8 mouse cellular contexts compared by ENCODE assay signal in the genomic region with DNA sequence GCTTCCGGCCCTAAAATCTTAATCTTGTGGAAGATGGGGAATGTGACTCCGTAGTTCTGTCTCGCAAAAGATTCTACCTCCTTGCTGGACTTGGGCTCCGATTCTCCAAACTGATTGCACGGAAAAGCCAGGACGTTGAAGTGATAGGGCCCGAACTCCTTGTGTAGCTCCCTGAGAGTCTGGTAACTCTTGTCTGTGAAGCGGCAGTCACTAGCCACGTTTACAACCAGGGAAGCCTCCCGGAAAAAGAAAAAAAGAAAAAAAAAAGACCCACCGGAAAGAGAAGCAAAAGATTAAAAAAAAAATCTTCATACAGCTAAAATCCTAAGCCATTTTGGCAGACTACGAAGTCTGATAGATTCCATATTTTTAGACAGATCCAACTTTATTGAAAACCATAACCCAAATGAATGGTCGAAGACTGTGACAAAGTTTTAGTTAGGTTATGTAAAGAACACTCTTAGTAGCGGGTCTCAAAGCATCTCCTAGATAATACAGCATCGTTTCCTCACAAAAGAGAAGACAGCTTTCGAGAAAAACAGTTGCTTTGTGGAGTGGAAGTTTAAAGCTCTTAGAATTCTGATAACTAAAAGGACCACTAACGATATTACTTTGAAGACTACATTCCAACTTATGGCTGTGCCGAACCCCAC. TPM values are rescaled to one million over a fixed set of nuclear protein-coding genes. Genes with fewer than 3 reads are reported as not detected.
DNase-seq lines count a peak whose midpoint lies in the region; ATAC-seq and TF ChIP-seq lines count a peak whose summit lies in the region.

No protein-coding gene starts in this region.

- no peak for ATAC-seq in kidney, postnatal 0 days (replicated peaks; ENCODE audit: low FRiP score, low read depth)
- ATAC-seq in hindbrain, embryonic 16.5 days = no peak
- ATAC-seq in midbrain, postnatal 0 days (ENCODE audit: low FRiP score) = no peak

- peak overlapping the region; percentile 61 for H3K4me2 ChIP-seq in kidney, postnatal 0 days (ENCODE audit: low read length)
- peak overlapping the region; percentile 57 for H3K4me2 ChIP-seq in hindbrain, embryonic 16.5 days (ENCODE audit: low read length)
- H3K4me2 ChIP-seq in midbrain, postnatal 0 days (ENCODE audit: low read depth, low read length, poor library complexity, severe bottlenecking) = peak overlapping the region; percentile 70

- H3K4me3 ChIP-seq in kidney, postnatal 0 days (replicated peaks; ENCODE audit: low read depth, low read length) = peak overlapping the region; percentile 58
- H3K4me3 ChIP-seq in embryonic facial prominence, embryonic 10.5 days = peak overlapping the region; percentile 69
- peak overlapping the region; percentile 40 for H3K4me3 ChIP-seq in hindbrain, embryonic 16.5 days (ENCODE audit: low read length)
- H3K4me3 ChIP-seq in midbrain, postnatal 0 days (ENCODE audit: low read depth, low read length) = peak overlapping the region; percentile 45

- peaks cover 2% of the 10 kb centered on the region; the same call in 1 of the 2 replicates for H3K4me1 ChIP-seq in kidney, postnatal 0 days (replicated peaks; ENCODE audit: insufficient read depth, low read length)
- peaks cover 13% of the 10 kb centered on the region for H3K4me1 ChIP-seq in embryonic facial prominence, embryonic 10.5 days
- H3K4me1 ChIP-seq in hindbrain, embryonic 16.5 days (ENCODE audit: control insufficient read depth, insufficient read depth, low read depth, low read length) = no peaks in the 10 kb centered on the region; the same call in 1 of the 2 replicates
- no peaks in the 10 kb centered on the region for H3K4me1 ChIP-seq in midbrain, postnatal 0 days (ENCODE audit: insufficient read depth, low read length)

- WGBS in kidney, postnatal 0 days = 5% methylated on average over 18 of the region's 18 CpGs
- 32% methylated on average over 18 of the region's 18 CpGs for WGBS in embryonic facial prominence, embryonic 10.5 days
- WGBS in hindbrain, embryonic 16.5 days = 24% methylated on average over 18 of the region's 18 CpGs
- WGBS in midbrain, postnatal 0 days = 13% methylated on average over 18 of the region's 18 CpGs

- H3K27ac ChIP-seq in kidney, postnatal 0 days = peak overlapping the region; percentile 83
- H3K27ac ChIP-seq in embryonic facial prominence, embryonic 10.5 days (replicated peaks) = peak overlapping the region; percentile 86
- 0 out of 2 replicates have a peak overlapping the region, but pooled peaks have one; percentile 4 for H3K27ac ChIP-seq in hindbrain, embryonic 16.5 days (ENCODE audit: low read depth, low read length)
- H3K27ac ChIP-seq in midbrain, postnatal 0 days (ENCODE audit: low read depth, low read length) = 0 out of 2 replicates have a peak overlapping the region, but pooled peaks have one; percentile 6

- H3K9ac ChIP-seq in kidney, postnatal 0 days (ENCODE audit: low read depth, low read length) = peak overlapping the region; percentile 67
- peak overlapping the region; percentile 41 for H3K9ac ChIP-seq in hindbrain, embryonic 16.5 days (ENCODE audit: low read depth, low read length)
- peak overlapping the region; percentile 50 for H3K9ac ChIP-seq in midbrain, postnatal 0 days (replicated peaks; ENCODE audit: low read length, poor library complexity, severe bottlenecking)

- intact Hi-C loops in gastrocnemius, postnatal 36 days (cut with DNase I) = loop anchor here (5.0 to 10.0 kb wide), 2 partner anchors 217 to 569 kb away; a partner anchor contains a TSS

- peaks cover 7% of the 10 kb centered on the region for H3K36me3 ChIP-seq in kidney, postnatal 0 days (ENCODE audit: insufficient read depth, low read length)
- peaks cover 35% of the 10 kb centered on the region for H3K36me3 ChIP-seq in embryonic facial prominence, embryonic 10.5 days (replicated peaks)
- H3K36me3 ChIP-seq in hindbrain, embryonic 16.5 days (ENCODE audit: control insufficient read depth, insufficient read depth, low read length) = no peaks in the 10 kb centered on the region
- H3K36me3 ChIP-seq in midbrain, postnatal 0 days (ENCODE audit: insufficient read depth, low read length) = no peaks in the 10 kb centered on the region

- peak; percentile 70 for DNase-seq in kidney, postnatal 0 days (ENCODE audit: low spot score)
- DNase-seq in kidney, postnatal 10 days = no peak
- DNase-seq in embryonic facial prominence, embryonic 10.5 days (ENCODE audit: low spot score) = no peak
- no peak for DNase-seq in midbrain, postnatal 0 days (ENCODE audit: low spot score)
- no peak for DNase-seq in gastrocnemius, postnatal 36 days
- no peak for DNase-seq in spleen, adult 12 weeks (ENCODE audit: low spot score)
- no peak for DNase-seq in layer of hippocampus, postnatal 36 days

- no peaks in the 10 kb centered on the region for H3K27me3 ChIP-seq in kidney, postnatal 0 days (ENCODE audit: insufficient read depth, low read length)
- no peaks in the 10 kb centered on the region for H3K27me3 ChIP-seq in embryonic facial prominence, embryonic 10.5 days (replicated peaks; ENCODE audit: low read depth, poor library complexity, severe bottlenecking)
- H3K27me3 ChIP-seq in hindbrain, embryonic 16.5 days (replicated peaks; ENCODE audit: control insufficient read depth, insufficient read depth, low read length) = no peaks in the 10 kb centered on the region
- no peaks in the 10 kb centered on the region for H3K27me3 ChIP-seq in midbrain, postnatal 0 days (ENCODE audit: insufficient read depth, low read length)

- H3K9me3 ChIP-seq in kidney, postnatal 0 days (replicated peaks; ENCODE audit: low read length) = no peaks in the 10 kb centered on the region
- no peaks in the 10 kb centered on the region for H3K9me3 ChIP-seq in embryonic facial prominence, embryonic 10.5 days
- no peaks in the 10 kb centered on the region for H3K9me3 ChIP-seq in hindbrain, embryonic 16.5 days (ENCODE audit: control insufficient read depth, low read length)
- no peaks in the 10 kb centered on the region for H3K9me3 ChIP-seq in midbrain, postnatal 0 days (ENCODE audit: low read length)

- no peak for TF ChIP-seq CTCF in kidney, postnatal 0 days (IDR thresholded peaks at IDR 0.05; ENCODE audit: low read depth)
- no peak for TF ChIP-seq CTCF in midbrain, postnatal 0 days (IDR thresholded peaks at IDR 0.05)

RNA-seq across cellular contexts. Expression of a gene that starts 0.6 kb away (rescaled TPM):
- 153 and 165 TPM in 2 replicates for polyA plus RNA-seq in kidney, postnatal 0 days (2015; fragmentation: Nextera tagmentation; extraction: Ambion mirVana)
- polyA plus RNA-seq in embryonic facial prominence, embryonic 10.5 days (2016; fragmentation: Nextera tagmentation; extraction: Ambion mirVana) = 90.2 and 98.3 TPM in 2 replicates
- 60.3 and 64.8 TPM in 2 replicates for polyA plus RNA-seq in hindbrain, embryonic 16.5 days (2015; fragmentation: Nextera tagmentation; extraction: Ambion mirVana)
- 16.2 and 27.1 TPM in 2 replicates for total RNA-seq in midbrain, postnatal 0 days (2014; rRNA removed)
- 37.5 and 41.7 TPM in 2 replicates for polyA plus RNA-seq in midbrain, postnatal 0 days (2015; fragmentation: Nextera tagmentation; extraction: Ambion mirVana)
- total RNA-seq in gastrocnemius, postnatal 36 days (2021) = 1 to 10 TPM; 7.6 to 7.7 TPM
- 10 to 100 TPM; 10.1 to 10.9 TPM for total RNA-seq in layer of hippocampus, postnatal 36 days (2021)

RNA-seq across cellular contexts. Expression of a gene that starts 10.7 kb away (rescaled TPM):
- not detected in 2 replicates for polyA plus RNA-seq in kidney, postnatal 0 days (2015; fragmentation: Nextera tagmentation; extraction: Ambion mirVana)
- 0.19 and 0.83 TPM in 2 replicates for polyA plus RNA-seq in embryonic facial prominence, embryonic 10.5 days (2016; fragmentation: Nextera tagmentation; extraction: Ambion mirVana)
- polyA plus RNA-seq in hindbrain, embryonic 16.5 days (2015; fragmentation: Nextera tagmentation; extraction: Ambion mirVana) = 0.56 and 0.86 TPM in 2 replicates
- total RNA-seq in midbrain, postnatal 0 days (2014; rRNA removed) = 1.7 and 2.0 TPM in 2 replicates
- polyA plus RNA-seq in midbrain, postnatal 0 days (2015; fragmentation: Nextera tagmentation; extraction: Ambion mirVana) = 0.15 and 0.18 TPM in 2 replicates
- total RNA-seq in gastrocnemius, postnatal 36 days (2021) = not detected
- not detected for total RNA-seq in layer of hippocampus, postnatal 36 days (2021)

RNA-seq across cellular contexts. Expression of a gene that starts 51.9 kb away (rescaled TPM):
- polyA plus RNA-seq in kidney, postnatal 0 days (2015; fragmentation: Nextera tagmentation; extraction: Ambion mirVana) = 0.05 TPM in 1 of 2 replicates, not detected in the other
- polyA plus RNA-seq in embryonic facial prominence, embryonic 10.5 days (2016; fragmentation: Nextera tagmentation; extraction: Ambion mirVana) = 0.06 and 0.50 TPM in 2 replicates
- 0.55 and 0.62 TPM in 2 replicates for polyA plus RNA-seq in hindbrain, embryonic 16.5 days (2015; fragmentation: Nextera tagmentation; extraction: Ambion mirVana)
- 0.77 and 1.4 TPM in 2 replicates for total RNA-seq in midbrain, postnatal 0 days (2014; rRNA removed)
- 0.38 and 0.81 TPM in 2 replicates for polyA plus RNA-seq in midbrain, postnatal 0 days (2015; fragmentation: Nextera tagmentation; extraction: Ambion mirVana)
- not detected for total RNA-seq in gastrocnemius, postnatal 36 days (2021)
- under 1 TPM; 0.42 to 0.66 TPM for total RNA-seq in layer of hippocampus, postnatal 36 days (2021)

RNA-seq across cellular contexts. Expression of a gene that starts 55.2 kb away (rescaled TPM):
- 0.52 and 0.79 TPM in 2 replicates for polyA plus RNA-seq in kidney, postnatal 0 days (2015; fragmentation: Nextera tagmentation; extraction: Ambion mirVana)
- not detected in 2 replicates for polyA plus RNA-seq in embryonic facial prominence, embryonic 10.5 days (2016; fragmentation: Nextera tagmentation; extraction: Ambion mirVana)
- polyA plus RNA-seq in hindbrain, embryonic 16.5 days (2015; fragmentation: Nextera tagmentation; extraction: Ambion mirVana) = 0.18 TPM in 1 of 2 replicates, not detected in the other
- total RNA-seq in midbrain, postnatal 0 days (2014; rRNA removed) = not detected in 2 replicates
- not detected in 2 replicates for polyA plus RNA-seq in midbrain, postnatal 0 days (2015; fragmentation: Nextera tagmentation; extraction: Ambion mirVana)
- total RNA-seq in gastrocnemius, postnatal 36 days (2021) = under 1 TPM in 1 of 2 experiments, not detected in 1; 0.61 TPM
- not detected for total RNA-seq in layer of hippocampus, postnatal 36 days (2021)

RNA-seq across cellular contexts. Expression of a gene that starts 58.0 kb away (rescaled TPM):
- 0.29 and 0.33 TPM in 2 replicates for polyA plus RNA-seq in kidney, postnatal 0 days (2015; fragmentation: Nextera tagmentation; extraction: Ambion mirVana)
- 0.24 and 0.57 TPM in 2 replicates for polyA plus RNA-seq in embryonic facial prominence, embryonic 10.5 days (2016; fragmentation: Nextera tagmentation; extraction: Ambion mirVana)
- polyA plus RNA-seq in hindbrain, embryonic 16.5 days (2015; fragmentation: Nextera tagmentation; extraction: Ambion mirVana) = 0.98 and 1.2 TPM in 2 replicates
- total RNA-seq in midbrain, postnatal 0 days (2014; rRNA removed) = 1.6 and 7.9 TPM in 2 replicates
- 1.0 and 1.1 TPM in 2 replicates for polyA plus RNA-seq in midbrain, postnatal 0 days (2015; fragmentation: Nextera tagmentation; extraction: Ambion mirVana)
- not detected for total RNA-seq in gastrocnemius, postnatal 36 days (2021)
- total RNA-seq in layer of hippocampus, postnatal 36 days (2021) = 1 to 10 TPM; 4.3 to 5.0 TPM

Comparison
In these comparisons a context has a peak if more than half of its experiments do, and no peak if none do; other contexts are left out.
1. H3K27ac ChIP-seq: peak in every context shown above with its lines; median percentile 86 in embryonic facial prominence, embryonic 10.5 days; 83 in kidney, postnatal 0 days; 6 in midbrain, postnatal 0 days; 4 in hindbrain, embryonic 16.5 days.